Mouse (Mus musculus): Measurements from ENCODE around the gene Chic2. TPM values are rescaled to one million over a fixed set of nuclear protein-coding genes. Genes with fewer than 3 reads are reported as not detected.

The Chic2 gene
- total RNA-seq, 2 experiments from 2014 or later, result 25.2 to 25.8 TPM

DNA sequence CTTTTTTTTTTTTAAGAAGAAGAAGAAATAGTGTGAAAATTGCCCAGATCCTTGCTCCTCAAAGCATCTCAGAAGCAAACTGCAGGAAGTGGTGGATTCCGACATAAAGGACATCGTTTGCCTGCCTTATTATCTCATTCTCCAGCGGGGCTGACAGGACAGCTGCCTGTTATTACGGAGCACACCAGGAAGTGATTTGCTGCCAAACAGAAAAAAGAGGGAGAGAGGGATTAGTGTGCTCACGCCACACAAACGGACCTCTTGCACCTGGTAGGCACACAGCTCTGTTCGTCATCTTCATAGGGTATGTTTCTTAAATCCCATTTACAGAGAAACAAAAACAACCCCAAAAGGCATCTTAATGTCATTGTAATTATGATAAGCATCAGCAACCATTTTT, 64.4 kb downstream of the Chic2 start:
- DNase-seq (ENCODE audit: low spot score in 2 of 2), result no peak

DNA sequence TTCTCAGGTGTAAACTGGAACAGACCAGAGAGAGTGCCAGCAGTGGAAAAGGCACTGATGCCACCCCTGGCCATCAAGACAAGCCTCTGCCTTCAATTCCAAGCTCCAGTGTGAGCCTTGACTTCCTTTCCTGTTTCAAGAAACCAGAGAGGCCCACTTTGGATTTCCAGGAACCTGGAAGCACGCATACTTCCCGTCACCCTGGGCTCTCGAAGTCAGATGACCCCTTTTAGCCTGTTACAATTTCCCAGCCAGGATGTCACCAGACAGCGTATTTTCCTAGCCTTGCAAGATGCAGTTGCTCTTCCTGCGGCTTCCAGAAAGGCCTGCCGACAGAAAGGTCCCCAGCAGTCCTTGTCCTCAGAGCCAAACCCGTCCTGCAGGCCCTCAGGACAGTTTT, 65.0 kb downstream of the Chic2 start:
- no peak for DNase-seq (ENCODE audit: low spot score in 2 of 2)

DNA sequence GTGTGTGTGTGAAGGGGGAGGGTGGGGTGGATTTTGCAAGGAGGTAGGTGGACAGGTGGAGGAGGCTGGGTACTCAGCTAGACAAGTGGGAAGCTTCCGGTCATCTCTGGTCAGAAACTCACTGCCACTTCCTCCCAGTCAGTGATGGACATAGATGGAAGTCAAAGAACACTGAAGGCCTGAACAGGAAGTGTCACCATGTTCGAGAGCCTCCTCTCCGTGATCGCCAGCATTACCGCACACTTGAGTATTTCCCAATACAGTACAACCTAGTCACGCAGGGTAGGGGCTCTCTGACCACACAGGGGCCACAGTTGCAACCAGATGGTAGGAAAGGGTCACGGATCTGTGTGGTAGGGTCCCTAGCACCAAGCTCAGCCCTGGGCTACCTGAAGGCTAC, 69.1 kb downstream of the Chic2 start:
- no peak for DNase-seq (ENCODE audit: low spot score in 2 of 2)

- DNase-seq (ENCODE audit: low spot score in 2 of 2), result peak; percentile 77 to 80
These were observed 69.7 kb downstream of the Chic2 start for GRCm38 (mm10) chr5:74974726-74975411.

DNA sequence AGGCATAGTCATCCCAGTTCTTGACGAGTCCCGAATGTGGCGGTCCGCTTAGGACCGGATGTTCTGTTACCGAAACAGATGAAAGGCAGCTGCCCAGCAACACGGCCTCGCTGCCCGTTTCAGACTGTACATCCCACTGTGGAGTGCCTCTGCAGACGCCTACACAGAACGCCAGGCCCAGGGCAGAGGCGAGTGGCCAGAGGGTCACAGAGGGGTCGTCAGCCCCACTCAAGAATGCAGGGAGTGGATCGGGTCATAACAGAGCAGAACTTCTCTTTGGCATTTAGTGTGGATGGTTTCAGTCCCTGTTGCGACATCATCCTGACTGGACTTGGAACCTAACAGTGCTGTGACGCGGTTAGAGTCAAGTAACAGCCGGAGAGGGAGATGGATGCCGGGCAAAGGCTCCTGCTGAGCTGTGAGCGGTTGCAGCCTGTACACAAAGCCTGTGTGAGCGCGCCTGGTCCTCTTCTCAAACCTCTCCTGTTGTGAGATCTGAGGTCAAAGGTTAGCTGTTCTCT, 70.5 kb downstream of the Chic2 start:
- peak; percentile 21 to 33 for DNase-seq (ENCODE audit: low spot score in 2 of 2)

DNA sequence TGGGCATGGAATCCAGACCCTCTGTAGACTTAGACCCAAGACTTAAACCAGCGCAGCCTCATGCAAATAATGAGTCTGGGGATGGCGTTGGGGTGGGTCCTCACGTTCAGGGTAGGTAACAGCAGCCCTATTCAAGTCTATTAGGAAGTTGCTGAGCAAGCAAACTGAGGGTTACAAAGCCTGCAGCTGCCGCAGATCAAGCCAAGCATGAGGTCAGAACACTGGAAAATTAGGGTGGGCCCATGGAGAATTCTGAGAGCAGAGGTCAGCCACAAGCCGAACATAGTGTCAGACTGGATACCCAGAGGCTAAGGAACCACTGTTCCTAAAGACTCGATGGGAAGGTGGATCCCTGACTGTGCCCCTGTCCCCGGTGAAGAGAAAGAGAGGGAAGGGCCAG, 73.2 kb downstream of the Chic2 start:
- no peak for DNase-seq (ENCODE audit: low spot score in 2 of 2)

DNA sequence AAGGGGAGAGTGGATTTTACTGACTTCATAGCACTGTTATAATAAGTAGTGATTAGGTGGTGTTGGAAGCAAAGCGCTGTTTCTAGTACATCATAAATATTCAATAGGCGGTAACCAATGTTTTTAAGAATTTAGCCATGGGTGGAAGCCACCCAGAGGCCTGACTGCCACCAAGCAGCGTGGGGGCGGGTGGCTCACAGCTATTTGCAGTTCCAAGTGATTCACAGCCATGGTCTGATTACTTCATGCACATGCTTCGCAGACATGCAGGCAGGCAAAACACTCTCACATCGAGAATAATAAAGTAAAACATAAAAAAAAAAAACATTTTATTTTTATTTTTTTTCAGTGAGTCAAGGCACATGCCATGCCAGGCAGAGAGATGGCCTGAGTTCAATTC, 75.2 kb downstream of the Chic2 start:
- DNase-seq (ENCODE audit: low spot score in 2 of 2), result no peak

DNA sequence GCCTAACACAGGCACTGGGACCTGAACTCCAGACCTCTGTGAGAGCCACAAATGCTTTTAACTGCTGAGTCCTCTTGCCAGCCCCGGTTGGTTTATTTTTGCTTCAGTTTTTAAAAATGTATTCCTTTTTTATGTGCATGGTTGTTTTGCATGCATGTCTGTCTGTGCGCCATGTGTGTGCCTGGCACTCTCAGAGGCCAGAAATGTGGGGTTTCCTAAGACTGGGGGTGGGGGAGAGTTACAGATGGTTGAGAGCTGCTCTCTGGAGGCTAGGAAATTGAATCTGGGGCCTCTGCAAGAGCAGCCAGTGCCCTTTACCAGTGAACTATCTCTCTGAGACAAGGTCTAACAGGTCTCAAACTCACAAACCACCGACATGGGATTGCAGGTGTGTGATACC, 76.7 kb downstream of the Chic2 start:
- no peak for DNase-seq (ENCODE audit: low spot score in 2 of 2)

DNA sequence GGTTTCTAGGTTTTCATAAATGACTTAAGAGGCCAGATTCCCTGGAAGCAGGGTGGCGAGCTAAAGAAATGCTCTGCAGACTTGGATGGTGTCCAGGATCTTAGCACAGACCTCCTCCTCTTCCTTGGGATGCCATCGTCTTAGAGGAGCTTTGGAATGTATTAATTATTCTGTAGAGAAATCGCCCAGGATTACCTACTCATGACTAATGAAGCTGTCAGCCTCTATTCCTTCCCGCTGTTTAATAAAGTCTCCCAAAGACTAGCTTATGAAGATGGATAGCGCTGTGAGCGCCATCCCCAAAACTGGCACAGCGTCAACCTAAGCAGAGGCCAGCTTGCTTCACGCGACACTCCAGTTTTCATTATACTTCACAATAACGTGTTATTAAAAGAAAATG, 77.7 kb downstream of the Chic2 start:
- no peak for DNase-seq (ENCODE audit: low spot score in 2 of 2)

DNA sequence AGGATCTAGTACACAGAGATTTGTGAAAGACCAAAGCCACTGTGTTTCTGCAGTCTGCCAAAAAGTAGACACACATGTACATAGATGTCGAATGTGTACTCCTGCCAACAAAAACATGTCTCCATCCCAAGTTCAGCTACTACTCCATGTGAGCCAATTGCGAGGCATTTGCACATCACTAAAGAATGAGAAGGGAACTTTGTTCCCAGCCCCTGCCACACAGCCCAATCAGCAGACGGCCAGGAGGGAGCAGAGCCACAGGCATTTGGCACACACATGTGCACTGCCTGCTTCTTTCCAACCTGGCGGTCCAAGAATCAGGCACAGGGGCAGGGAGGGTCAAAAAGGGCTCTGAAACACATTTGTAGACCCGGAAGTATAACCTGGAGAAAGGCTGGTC, 81.8 kb downstream of the Chic2 start:
- DNase-seq (ENCODE audit: low spot score in 2 of 2), result no peak

DNA sequence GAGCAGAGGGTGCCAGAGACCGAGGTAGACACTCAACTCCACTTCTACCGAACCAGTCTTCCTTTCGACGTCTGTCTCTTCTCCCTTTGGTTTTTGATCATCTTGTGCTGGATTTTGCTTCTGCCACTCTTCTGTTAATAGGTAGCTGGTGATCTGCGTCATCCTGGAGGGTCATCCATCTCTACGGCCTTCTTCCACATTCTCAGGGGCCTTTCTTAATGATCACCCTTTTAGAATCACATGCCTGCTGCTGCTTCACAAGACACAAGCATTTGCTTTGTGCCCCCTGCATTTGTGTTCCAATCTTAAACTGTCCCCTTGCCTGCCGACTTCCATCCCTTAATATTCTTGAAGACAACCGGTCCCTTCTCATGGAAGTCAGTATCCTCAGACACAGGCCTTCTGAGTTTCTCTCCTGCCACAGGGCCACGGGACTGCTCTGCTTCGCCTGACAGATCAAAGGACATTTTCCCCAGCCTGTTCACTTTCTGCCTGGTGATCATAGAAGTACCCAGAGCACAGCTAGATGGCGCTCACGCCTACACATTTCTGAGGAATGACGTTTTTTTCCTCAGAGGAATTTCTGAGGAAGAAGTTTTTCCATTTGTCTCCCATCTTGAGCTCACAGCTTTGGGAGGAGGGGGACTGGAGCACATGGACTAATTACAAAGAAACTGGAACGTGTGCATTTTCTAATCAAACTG, 83.6 kb downstream of the Chic2 start:
- peak; percentile 50 to 60 for DNase-seq (ENCODE audit: low spot score in 2 of 2)

DNA sequence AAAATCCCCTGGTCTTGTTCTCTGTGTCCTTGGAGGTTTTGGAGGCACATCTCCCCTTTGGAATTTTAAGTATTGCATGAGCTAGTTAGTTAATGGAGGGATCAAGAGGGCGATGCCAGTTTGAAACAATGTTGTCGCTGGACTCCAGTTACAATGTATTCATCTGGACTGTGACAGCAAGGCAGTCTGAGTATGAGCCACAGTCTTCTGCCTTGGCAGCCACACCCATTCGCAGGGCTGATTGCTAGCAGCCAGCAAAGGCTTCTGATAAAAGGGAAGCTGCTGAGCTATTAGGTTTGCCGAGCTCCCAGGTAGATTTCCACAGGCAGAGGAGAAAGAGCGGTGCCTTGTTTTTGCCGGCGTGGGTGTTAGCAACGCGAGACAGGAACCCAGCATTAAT, 84.3 kb downstream of the Chic2 start:
- no peak for DNase-seq (ENCODE audit: low spot score in 2 of 2)

DNA sequence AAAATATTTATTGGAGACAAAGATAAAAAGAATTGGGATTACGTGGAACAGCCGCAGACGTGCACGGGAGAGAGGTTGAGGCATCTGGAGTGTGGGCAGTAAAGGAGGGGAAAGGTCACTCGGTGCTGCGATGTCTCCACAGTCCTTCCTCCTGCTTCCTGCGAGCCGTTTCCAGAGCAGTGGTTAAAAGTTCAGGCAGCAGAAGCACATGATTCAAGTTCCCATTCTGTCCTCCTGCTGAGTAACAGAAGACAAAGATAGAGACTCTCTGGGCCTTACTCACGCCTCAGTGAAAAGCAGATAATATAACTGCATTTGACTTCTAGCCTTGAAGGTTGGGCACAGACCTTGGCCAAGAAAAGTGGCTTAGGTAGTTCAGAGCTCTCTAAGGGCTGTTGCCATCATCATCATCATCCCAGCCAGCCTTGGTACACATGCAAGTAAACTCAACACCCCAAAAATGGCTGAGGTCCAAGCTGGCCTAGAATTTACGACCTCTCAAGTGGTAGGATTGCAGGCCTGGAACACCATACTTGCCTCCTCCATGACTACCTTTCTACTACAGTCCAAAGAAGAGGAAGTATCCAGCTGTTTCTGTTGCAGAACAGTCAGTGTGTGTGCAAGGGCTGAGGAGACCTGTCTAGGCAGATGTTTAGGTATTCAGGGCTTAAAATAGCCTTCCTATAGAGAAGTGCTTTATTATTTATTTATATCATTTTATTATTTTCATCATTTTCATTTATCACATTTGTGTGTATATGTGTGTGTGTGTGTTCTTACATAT, 87.1 kb downstream of the Chic2 start:
- no peak for DNase-seq (ENCODE audit: low spot score in 2 of 2)

DNA sequence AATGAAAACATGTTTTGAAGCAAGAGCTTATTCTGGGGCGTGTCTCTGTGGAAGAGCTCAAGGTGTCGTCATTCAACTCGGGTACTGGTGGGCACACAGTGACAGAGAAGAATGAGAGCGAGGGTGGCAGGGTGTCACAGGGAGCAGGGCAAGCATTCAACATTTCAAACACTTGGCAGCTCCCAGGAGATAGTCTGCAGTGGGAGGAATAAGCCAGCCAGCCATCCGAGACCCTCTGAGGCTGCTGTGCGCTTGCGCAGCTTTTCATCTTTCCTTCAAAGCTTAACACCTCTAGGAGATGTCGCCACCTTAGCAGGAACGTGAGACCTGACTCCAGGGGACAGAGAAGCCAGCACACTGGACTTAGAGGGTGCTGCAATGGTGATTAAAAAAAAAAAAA, 88.2 kb downstream of the Chic2 start:
- DNase-seq (ENCODE audit: low spot score in 2 of 2), result no peak

DNA sequence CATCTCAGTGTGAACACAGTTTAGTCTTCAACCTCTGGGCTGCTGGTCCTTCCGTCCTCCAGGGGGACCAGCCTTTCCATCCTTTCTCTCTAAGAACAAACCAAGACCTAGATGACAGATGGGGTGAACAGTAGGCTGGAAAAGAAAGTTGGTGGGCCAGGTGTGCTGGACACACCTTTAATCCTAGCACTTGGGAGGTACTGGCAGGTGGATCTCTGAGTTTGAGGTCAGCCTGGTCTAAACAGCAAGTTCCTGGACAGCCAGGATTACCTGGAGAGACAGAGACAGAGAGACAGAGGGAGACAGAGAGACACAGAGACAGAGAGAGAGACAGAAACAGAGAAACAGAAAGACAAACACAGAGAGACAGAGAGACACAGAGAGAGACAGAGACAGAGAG, 89.0 kb downstream of the Chic2 start:
- no peak for DNase-seq (ENCODE audit: low spot score in 2 of 2)

GRCm38 (mm10) chr5:74952938-74953337, 91.6 kb downstream of the Chic2 start:
- no peak for DNase-seq (ENCODE audit: low spot score in 2 of 2)

- DNase-seq (ENCODE audit: low spot score in 2 of 2), result no peak
These were observed 93.2 kb downstream of the Chic2 start for GRCm38 (mm10) chr5:74951375-74951774.

DNA sequence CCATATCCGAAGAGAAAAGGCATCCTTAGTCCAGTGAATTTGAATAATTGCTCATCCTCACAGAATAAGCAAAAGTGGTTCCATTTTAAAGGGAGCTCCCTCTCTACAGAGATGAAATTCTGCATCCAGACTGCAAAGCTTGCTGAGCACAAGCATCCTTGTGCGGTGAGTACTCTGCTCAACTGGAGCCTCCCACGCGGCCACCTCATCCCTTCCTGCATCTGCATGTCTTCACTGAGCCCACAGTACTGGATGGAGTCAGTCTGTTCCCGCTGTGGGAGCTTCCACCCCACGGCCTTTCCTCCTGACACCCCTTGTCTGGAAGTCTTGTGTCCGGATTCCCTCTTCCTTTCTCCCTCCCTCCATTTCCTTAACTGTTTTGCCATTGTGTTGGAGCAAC, 95.3 kb downstream of the Chic2 start:
- no peak for DNase-seq (ENCODE audit: low spot score in 2 of 2)

- no peak for DNase-seq (ENCODE audit: low spot score in 2 of 2)
These were observed 96.1 kb downstream of the Chic2 start for GRCm38 (mm10) chr5:74948482-74948881.
